Mouse (Mus musculus) CD4-positive, CD25-positive, alpha-beta regulatory T cell, adult 9 weeks (primary cell): Measurements from ENCODE around the gene Rbm5. TPM values are rescaled to one million over a fixed set of nuclear protein-coding genes. Genes with fewer than 3 reads are reported as not detected.

Experiments used
- polyA plus RNA-seq: library from polyadenylated mRNA; unstranded; fragments of 100-300 nt; shearing (Covaris generic); gene quantifications from one replicate; pipeline ENCODE4 v1.2.1, GENCODE M21; 2017

Gene Rbm5
- 336 TPM for polyA plus RNA-seq

DNA sequence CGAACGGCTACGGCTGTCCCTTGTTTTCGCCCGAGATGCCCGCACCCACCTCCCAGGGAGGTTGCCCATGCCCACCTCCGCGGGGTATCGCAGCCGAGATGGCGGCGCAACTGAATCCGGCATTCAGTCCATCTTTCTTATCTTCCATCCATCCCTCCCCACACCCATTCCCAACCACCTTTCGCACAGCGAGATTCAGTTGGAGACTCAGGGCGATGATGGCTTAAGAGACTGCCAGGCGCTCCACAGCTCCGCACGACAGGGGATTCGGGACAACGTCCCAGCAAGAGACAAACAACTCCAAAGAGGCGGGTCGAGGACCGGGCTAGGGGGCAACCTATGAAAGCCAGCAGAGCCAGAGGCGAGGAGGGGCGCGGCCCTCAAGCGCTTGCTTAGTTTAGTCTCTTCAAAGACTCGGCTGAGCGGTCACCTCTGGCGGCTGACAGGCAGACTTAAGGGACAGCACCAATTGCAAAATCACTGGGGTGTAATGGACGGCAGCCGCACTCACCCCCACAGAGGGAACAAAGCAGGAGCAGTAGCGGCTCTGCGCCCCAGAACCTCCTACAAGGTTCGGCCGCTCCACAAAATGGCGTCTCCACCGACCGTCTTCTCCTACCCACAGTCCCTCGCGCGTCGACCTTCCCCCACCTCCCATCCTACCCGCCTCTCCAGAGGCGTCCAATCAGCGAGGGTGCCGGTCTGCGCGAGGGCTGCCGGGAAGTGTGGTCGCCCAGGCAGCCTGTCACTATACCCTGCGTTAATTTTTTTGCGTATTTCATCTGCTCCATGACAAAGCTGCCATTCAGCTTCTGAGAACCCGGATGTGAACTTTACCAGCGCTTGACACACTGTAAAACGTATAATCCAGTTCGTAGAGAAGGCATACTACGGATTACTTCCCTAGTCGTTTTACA is at the start of gene Rbm5:
Gene Rbm5 (minus strand): TSS at position 623 of the 917 bp plus-strand sequence.

DNA sequence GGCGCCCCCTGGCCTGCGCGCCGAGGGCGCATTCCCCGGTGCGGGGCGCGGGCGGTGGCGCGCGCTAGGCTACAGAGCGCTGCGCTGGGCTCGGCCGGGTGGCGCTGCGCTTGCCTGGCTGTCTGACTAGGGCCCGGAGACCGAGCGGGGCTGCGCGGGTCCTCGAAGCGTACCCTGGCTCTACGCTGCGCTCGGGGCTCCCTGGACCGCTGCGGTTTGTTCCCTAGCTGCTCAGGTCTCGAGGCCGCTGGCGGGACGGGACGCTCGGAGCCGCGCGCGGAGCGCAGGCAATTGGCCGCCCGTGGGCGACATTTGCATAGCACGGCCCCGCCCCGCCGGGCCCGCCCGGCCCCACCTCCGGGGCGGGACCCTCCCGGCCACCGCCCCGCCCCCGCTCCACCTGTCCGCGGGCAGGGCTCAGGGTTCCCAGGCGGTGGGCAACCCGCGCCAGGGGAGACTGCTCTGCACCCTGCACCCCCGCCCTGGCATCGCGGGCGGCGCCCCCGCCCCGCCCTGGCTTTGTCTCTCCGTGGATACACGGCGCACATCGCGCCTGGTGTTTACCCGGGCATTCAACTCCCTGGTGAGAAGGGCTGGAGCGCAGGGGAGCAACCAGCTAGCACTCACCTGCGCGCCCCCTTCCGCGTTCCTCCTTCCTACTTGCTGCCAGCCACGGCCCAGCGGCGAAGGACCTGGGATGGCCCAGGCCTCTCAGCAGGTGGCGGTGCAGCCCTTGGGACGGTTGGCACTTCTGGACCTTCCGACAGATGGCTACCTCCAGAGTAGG is 60.9 kb downstream of the Rbm5 start, which contains the start of gene Sema3f:
Gene Sema3f (minus strand): TSS at position 779 of the 787 bp plus-strand sequence.

Other genes starting within 250 kb of the Rbm5 start
- 62.1 TPM for gene Tmem115, start 237.1 kb downstream of the Rbm5 start, polyA plus RNA-seq
- gene Cyb561d2, start 228.8 kb downstream of the Rbm5 start, polyA plus RNA-seq, result 79.9 TPM
- gene Nprl2, start 228.8 kb downstream of the Rbm5 start, polyA plus RNA-seq, result 69.6 TPM
- 2.7 TPM for gene Zmynd10, start 223.7 kb downstream of the Rbm5 start, polyA plus RNA-seq
- gene Rassf1, start 219.4 kb downstream of the Rbm5 start, polyA plus RNA-seq, result 75.7 TPM
- 7.4 TPM for gene Tusc2, start 207.7 kb downstream of the Rbm5 start, polyA plus RNA-seq
- gene Hyal2, start 203.1 kb downstream of the Rbm5 start, polyA plus RNA-seq, result 17.9 TPM
- 8.2 TPM for gene Hyal1, start 194.1 kb downstream of the Rbm5 start, polyA plus RNA-seq
- 28.2 TPM for gene Naa80, start 192.1 kb downstream of the Rbm5 start, polyA plus RNA-seq
- 0.53 TPM for gene Hyal3, start 190.2 kb downstream of the Rbm5 start, polyA plus RNA-seq
- 35.1 TPM for gene Ifrd2, start 183.4 kb downstream of the Rbm5 start, polyA plus RNA-seq
- gene Sema3b, start 161.8 kb downstream of the Rbm5 start, polyA plus RNA-seq, result not detected
- gene Gnai2, start 135.6 kb downstream of the Rbm5 start, polyA plus RNA-seq, result 182 TPM
- not detected for gene Slc38a3, start 101.5 kb downstream of the Rbm5 start, polyA plus RNA-seq
- gene Gnat1, start 91.3 kb downstream of the Rbm5 start, polyA plus RNA-seq, result not detected
- not detected for gene Sema3f, start 60.5 kb downstream of the Rbm5 start, polyA plus RNA-seq
- gene Rbm6, start 102.2 kb upstream of the Rbm5 start, polyA plus RNA-seq, result 128 TPM
- 15.9 TPM for gene Mon1a, start 117.2 kb upstream of the Rbm5 start, polyA plus RNA-seq
- not detected for gene Mst1r, start 135.9 kb upstream of the Rbm5 start, polyA plus RNA-seq
- not detected for gene Actl11, start 157.5 kb upstream of the Rbm5 start, polyA plus RNA-seq
- gene Camkv, start 164.7 kb upstream of the Rbm5 start, polyA plus RNA-seq, result not detected
- 4.0 TPM for gene Traip, start 179.1 kb upstream of the Rbm5 start, polyA plus RNA-seq
- gene Uba7, start 204.5 kb upstream of the Rbm5 start, polyA plus RNA-seq, result 343 TPM
- not detected for gene Gm20661, start 212.1 kb upstream of the Rbm5 start, polyA plus RNA-seq
- gene Inka1, start 214.9 kb upstream of the Rbm5 start, polyA plus RNA-seq, result 2.0 TPM
- 0.42 TPM for gene Cdhr4, start 221.5 kb upstream of the Rbm5 start, polyA plus RNA-seq
- gene Gm20662, start 225.4 kb upstream of the Rbm5 start, polyA plus RNA-seq, result not detected
- gene Ip6k1, start 231.5 kb upstream of the Rbm5 start, polyA plus RNA-seq, result 59.6 TPM